Mouse (Mus musculus) kidney, postnatal 25 days (tissue): Measurements from ENCODE around the gene Prrx2.

ENCODE experiments used
- DNase-seq, 2 experiments: peaks; one replicate each; pipeline ENCODE4 v3.0.0; 2021; ENCODE audit warnings: mixed read lengths in 2 of 2

Gene Prrx2

GRCm38 (mm10) chr2:30823385-30824153 lies 11.2 kb upstream of the Prrx2 start:
- DNase-seq, result peak; percentile 68 to 82

GRCm38 (mm10) chr2:30826825-30827748 lies 7.7 kb upstream of the Prrx2 start:
- peak; percentile 69 to 78 for DNase-seq

- peak; percentile 95 to 97 for DNase-seq
These were observed 6.9 kb upstream of the Prrx2 start for GRCm38 (mm10) chr2:30827749-30828475.

GRCm38 (mm10) chr2:30829315-30829714 lies 5.5 kb upstream of the Prrx2 start:
- peak in 1 of 2 experiments; percentile 40 for DNase-seq

GRCm38 (mm10) chr2:30830283-30830795 lies 4.4 kb upstream of the Prrx2 start, which contains the start of gene Asb6:
TSS of gene Asb6 (minus strand) at chr2:30830333.
- no peak for DNase-seq

GRCm38 (mm10) chr2:30833644-30834043 lies 1.1 kb upstream of the Prrx2 start:
- no peak for DNase-seq

- no peak for DNase-seq
These were observed 1.6 kb downstream of the Prrx2 start for GRCm38 (mm10) chr2:30836238-30836990.

- DNase-seq, result no peak
These were observed 7.8 kb downstream of the Prrx2 start for GRCm38 (mm10) chr2:30842615-30843014.

- DNase-seq, result peak; percentile 21 to 51
These were observed 10.6 kb downstream of the Prrx2 start for GRCm38 (mm10) chr2:30845152-30846070.

GRCm38 (mm10) chr2:30846236-30846635 lies 11.5 kb downstream of the Prrx2 start:
- DNase-seq, result no peak

- no peak for DNase-seq
These were observed 12.0 kb downstream of the Prrx2 start for GRCm38 (mm10) chr2:30846723-30847122.

- DNase-seq, result no peak
These were observed 13.4 kb downstream of the Prrx2 start for GRCm38 (mm10) chr2:30848184-30848583.

GRCm38 (mm10) chr2:30850581-30850980 lies 15.8 kb downstream of the Prrx2 start:
- no peak for DNase-seq

- no peak for DNase-seq
These were observed 18.1 kb downstream of the Prrx2 start for GRCm38 (mm10) chr2:30852771-30853313.

- no peak for DNase-seq
These were observed 22.3 kb downstream of the Prrx2 start for GRCm38 (mm10) chr2:30857076-30857475.

GRCm38 (mm10) chr2:30859782-30860181 lies 25.0 kb downstream of the Prrx2 start:
- DNase-seq, result no peak

- DNase-seq, result no peak
These were observed 27.3 kb downstream of the Prrx2 start for GRCm38 (mm10) chr2:30862081-30862480.

GRCm38 (mm10) chr2:30863574-30863973 lies 28.8 kb downstream of the Prrx2 start:
- peak; percentile 61 to 70 for DNase-seq

GRCm38 (mm10) chr2:30864968-30865381 lies 30.2 kb downstream of the Prrx2 start:
- DNase-seq, result no peak

- DNase-seq, result no peak
These were observed 30.7 kb downstream of the Prrx2 start for GRCm38 (mm10) chr2:30865426-30865825.
